Mouse (Mus musculus) limb, embryonic 10.5 days (tissue): ENCODE results near the gene Olfr397. TPM values are rescaled to one million over a fixed set of nuclear protein-coding genes. Genes with fewer than 3 reads are reported as not detected.

ENCODE experiments used
- DNase-seq: peaks from one replicate; pipeline ENCODE4 v3.0.0-alpha.2; 2017; ENCODE audit warnings: low spot score
- H3K27ac ChIP-seq: fragments of 300-500 bp; sonication (generic); 2 replicates; pipeline ENCODE4 v1.5.1; 2016; ENCODE audit warnings: mild to moderate bottlenecking
- H3K27me3 ChIP-seq: fragments of 300-500 bp; sonication (generic); 2 replicates; pipeline ENCODE4 v1.6.1; 2016; ENCODE audit warnings: low read depth, mild to moderate bottlenecking; ENCODE audit not compliant: poor library complexity, severe bottlenecking
- H3K36me3 ChIP-seq: fragments of 300-500 bp; sonication (generic); 2 replicates; pipeline ENCODE4 v1.6.1; 2016; ENCODE audit warnings: mild to moderate bottlenecking, moderate library complexity
- H3K4me1 ChIP-seq: fragments of 300-500 bp; sonication (generic); 2 replicates; pipeline ENCODE4 v1.6.1; 2016
- H3K4me3 ChIP-seq: fragments of 300-500 bp; sonication (generic); 2 replicates; pipeline ENCODE4 v1.5.1; 2016; ENCODE audit warnings: mild to moderate bottlenecking, moderate library complexity
- H3K9me3 ChIP-seq: fragments of 300-500 bp; sonication (generic); replicated peaks from 2 replicates; pipeline ENCODE4 v1.6.1; 2016; ENCODE audit warnings: mild to moderate bottlenecking
- WGBS: fragments of 180-500 bp; shearing (Covaris S2); methylation state at CpG from one replicate; pipeline ENCODE4 v1.1.7; 2016; 5-methylcytosine and 5-hydroxymethylcytosine counted together
- polyA plus RNA-seq: library from polyadenylated mRNA; unstranded; fragments of >200 nt; fragmentation: Nextera tagmentation; extraction: Ambion mirVana; gene quantifications from 2 replicates; pipeline ENCODE4 v1.2.1, GENCODE M21; 2016

Gene Olfr397
- polyA plus RNA-seq: not detected in 2 replicates

DNA sequence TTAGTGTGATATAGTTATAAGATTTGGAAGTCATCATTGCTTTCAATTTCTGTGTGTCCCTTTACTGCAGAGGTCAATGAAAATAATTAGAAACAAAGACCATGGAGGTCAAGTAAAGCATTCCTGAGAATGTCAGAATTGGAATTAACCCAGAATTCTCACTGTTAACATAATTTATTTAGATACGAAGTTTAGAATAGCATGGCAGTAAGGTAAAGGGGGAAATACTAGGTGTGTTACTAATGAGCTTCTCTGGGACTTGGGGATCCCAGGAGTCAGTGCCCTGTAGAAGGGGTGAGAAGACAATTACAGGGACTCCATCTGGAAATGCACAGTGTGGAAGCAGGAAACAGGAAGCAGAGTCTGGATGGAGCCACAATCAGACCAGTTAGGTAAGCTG lies at the start of gene Olfr397:
Gene Olfr397 (plus strand): TSS at position 301 of the 400 bp plus-strand sequence.
- 80% methylated on average over 1 of the region's 1 CpGs for WGBS

GRCm38 (mm10) chr11:73936377-73936776 lies 24.2 kb upstream of the Olfr397 start, which contains the start of gene Olfr23:
TSS of gene Olfr23 (plus strand) at chr11:73936677.
- H3K9me3 ChIP-seq: no peaks in the 10 kb centered on the region; the same call in 1 of the 2 replicates
- H3K36me3 ChIP-seq: no peaks in the 10 kb centered on the region
- no peaks in the 10 kb centered on the region for H3K27me3 ChIP-seq
- no peak within 1 kb of the TSS for H3K4me3 ChIP-seq
- H3K27ac ChIP-seq: no peak within 1 kb of the TSS
- no peaks in the 10 kb centered on the region for H3K4me1 ChIP-seq
- DNase-seq: no peak

More for the DNA sequence above, at the start of gene Olfr397:
- Histone ChIP-seq H3K27me3 (no peaks in the 10 kb centered on the region), H3K4me1 (no peaks in the 10 kb centered on the region), H3K4me3 (no peak within 1 kb of the TSS), H3K27ac (no peak within 1 kb of the TSS), H3K36me3 (no peaks in the 10 kb centered on the region), H3K9me3 (0 out of 2 replicates have a peak, but pooled peaks cover 4% of the 10 kb centered on the region)
- DNase-seq: no peak

GRCm38 (mm10) chr11:73990307-73990706 lies 29.7 kb downstream of the Olfr397 start, which contains the start of gene Olfr398:
TSS of gene Olfr398 (minus strand) at chr11:73990407.
- peaks cover 7% of the 10 kb centered on the region; the same call in 1 of the 2 replicates for H3K9me3 ChIP-seq
- no peak within 1 kb of the TSS for H3K4me3 ChIP-seq
- no peaks in the 10 kb centered on the region for H3K36me3 ChIP-seq
- no peaks in the 10 kb centered on the region for H3K4me1 ChIP-seq
- DNase-seq: no peak
- H3K27ac ChIP-seq: no peak within 1 kb of the TSS
- H3K27me3 ChIP-seq: no peaks in the 10 kb centered on the region

DNA sequence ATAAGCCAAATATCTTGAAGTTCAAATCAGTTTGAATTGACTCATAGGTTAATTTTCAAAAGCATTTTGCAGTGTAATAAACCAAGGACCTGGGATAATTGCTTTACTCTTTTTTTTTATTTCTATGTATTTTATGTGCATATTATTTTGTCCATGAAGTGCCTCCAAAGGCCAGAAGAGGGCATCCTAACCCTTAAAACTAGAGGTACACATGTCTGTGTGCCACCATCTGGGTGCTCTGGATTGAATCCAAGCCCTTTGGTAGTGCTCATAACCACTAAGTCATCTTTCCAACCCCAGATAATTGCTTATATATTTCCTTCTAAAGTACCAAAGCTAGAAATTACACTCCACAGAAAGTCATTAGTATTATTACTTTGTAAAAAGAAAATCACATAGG lies 32.5 kb downstream of the Olfr397 start:
- Histone ChIP-seq H3K27ac (no peak overlapping the region), H3K4me3 (no peak overlapping the region), H3K27me3 (no peaks in the 10 kb centered on the region), H3K4me1 (no peaks in the 10 kb centered on the region), H3K9me3 (peaks cover 7% of the 10 kb centered on the region; the same call in 1 of the 2 replicates), H3K36me3 (no peaks in the 10 kb centered on the region)
- DNase-seq: no peak

Other genes with a start within 250 kb of the Olfr397 start
- gene Olfr389, start 180.1 kb upstream of the Olfr397 start, polyA plus RNA-seq: not detected in 2 replicates
- not detected in 2 replicates for gene Olfr390, start 177.9 kb upstream of the Olfr397 start, polyA plus RNA-seq
- not detected in 2 replicates for gene Olfr391-ps, start 157.8 kb upstream of the Olfr397 start, polyA plus RNA-seq
- not detected in 2 replicates for gene Olfr392, start 143.8 kb upstream of the Olfr397 start, polyA plus RNA-seq
- not detected in 2 replicates for gene Olfr393, start 109.4 kb upstream of the Olfr397 start, polyA plus RNA-seq
- not detected in 2 replicates for gene Olfr394, start 70.0 kb upstream of the Olfr397 start, polyA plus RNA-seq
- gene Olfr395, start 51.5 kb upstream of the Olfr397 start, polyA plus RNA-seq: not detected in 2 replicates
- gene Olfr23, start 24.1 kb upstream of the Olfr397 start, polyA plus RNA-seq: not detected in 2 replicates
- not detected in 2 replicates for gene Olfr398, start 29.6 kb downstream of the Olfr397 start, polyA plus RNA-seq
- gene Olfr139, start 95.7 kb downstream of the Olfr397 start, polyA plus RNA-seq: not detected in 2 replicates
- gene Olfr399, start 95.8 kb downstream of the Olfr397 start, polyA plus RNA-seq: not detected in 2 replicates
- gene Zfp616, start 109.1 kb downstream of the Olfr397 start, polyA plus RNA-seq: not detected in 2 replicates
- gene Olfr401, start 152.9 kb downstream of the Olfr397 start, polyA plus RNA-seq: not detected in 2 replicates
- gene Olfr402, start 192.7 kb downstream of the Olfr397 start, polyA plus RNA-seq: not detected in 2 replicates
- not detected in 2 replicates for gene Olfr403, start 225.4 kb downstream of the Olfr397 start, polyA plus RNA-seq